Mouse (Mus musculus): ENCODE measurements around the gene Glod4.

The Glod4 gene

DNA sequence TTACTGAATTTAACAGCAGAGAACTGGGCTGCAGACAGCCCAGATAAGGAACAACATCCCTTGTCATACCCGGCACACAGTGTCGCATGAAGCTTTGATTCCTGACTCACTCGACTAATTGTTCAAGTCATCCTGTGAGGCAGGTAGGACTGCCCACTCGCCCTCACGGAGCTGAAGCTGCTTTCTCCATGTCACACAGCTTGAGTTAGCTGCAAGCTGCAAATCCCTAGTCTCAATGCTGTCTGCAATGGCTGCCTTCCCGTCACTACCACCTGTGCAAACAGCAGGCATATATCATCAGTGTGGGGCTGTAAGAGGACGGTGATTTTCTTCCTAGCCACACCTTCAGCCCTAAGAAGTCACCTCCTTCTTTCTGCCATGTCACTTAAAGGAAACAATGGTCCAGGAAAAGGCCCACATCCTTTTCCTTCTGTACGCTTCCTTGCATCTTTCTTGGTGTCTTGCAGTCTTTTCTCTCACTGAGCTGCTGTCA, 46.5 kb downstream of the Glod4 start:
- no peak for DNase-seq

DNA sequence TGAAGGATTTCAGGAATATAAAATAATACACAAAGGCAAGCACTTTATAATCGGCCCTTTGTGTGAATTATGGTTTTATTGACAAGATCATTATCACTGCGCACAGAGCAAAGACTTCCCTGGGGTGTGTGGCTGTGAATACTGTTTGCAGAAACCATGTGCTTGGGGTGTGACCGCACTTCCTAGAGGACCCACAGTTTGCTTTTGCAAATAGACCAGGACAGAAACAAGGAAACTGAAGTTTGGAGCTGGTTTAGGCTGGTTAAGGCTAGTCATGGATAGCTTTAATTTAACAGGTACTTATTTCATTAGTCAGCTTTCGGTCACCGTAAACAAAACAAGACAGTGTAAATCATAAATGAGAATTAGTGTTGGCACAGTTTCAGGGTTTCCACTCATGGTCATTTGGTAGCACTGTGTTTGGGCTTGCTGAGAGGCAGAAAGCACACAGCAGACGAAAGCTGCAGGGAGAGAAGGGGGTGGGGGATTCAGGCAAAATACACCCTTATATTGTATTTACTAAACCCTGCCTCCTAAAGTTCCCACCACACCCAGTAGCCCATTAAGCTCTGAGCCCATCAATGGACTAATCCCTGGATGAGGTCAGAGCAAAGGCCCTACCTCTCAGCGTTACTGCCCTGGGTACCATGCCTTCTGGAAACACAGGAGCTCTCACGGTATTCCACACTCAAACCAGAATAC, 47.1 kb downstream of the Glod4 start:
- DNase-seq, result no peak

DNA sequence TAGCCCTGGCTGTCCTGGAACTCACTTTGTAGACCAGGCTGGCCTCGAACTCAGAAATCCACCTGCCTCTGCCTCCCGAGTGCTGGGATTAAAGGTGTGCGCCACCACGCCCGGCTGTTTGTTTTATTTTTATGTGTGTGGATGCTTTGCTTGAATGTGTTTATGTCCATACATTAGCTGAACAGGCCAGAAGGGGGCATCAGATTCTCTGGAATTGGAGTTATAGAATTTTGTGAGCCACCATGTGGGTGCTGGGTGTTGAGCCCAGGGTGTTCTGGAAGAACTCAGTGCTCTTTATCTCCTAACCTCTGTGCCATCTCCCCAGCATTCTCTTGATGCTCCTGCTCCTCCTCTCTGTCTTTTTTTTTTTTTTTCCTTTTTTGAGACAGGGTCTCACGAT, 56.6 kb downstream of the Glod4 start:
- no peak for DNase-seq

DNA sequence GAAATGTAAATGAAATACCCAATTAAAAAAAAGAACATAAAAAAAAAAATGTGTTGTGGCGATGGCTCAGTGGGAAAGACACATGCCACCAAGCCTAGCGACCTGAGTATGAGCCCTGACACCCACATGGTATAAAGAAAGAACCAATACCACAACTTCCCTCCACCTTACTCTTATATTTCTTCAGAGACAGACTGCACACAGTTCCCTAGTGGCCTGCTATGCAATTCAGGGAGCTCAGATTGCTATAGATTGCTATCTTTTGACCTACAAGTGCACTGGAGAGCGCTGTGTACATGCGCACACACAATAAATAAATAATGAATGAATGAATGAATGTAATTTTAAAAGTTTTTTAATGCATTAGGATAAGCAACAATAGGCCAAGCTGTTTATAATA, 59.8 kb downstream of the Glod4 start:
- DNase-seq, result no peak

DNA sequence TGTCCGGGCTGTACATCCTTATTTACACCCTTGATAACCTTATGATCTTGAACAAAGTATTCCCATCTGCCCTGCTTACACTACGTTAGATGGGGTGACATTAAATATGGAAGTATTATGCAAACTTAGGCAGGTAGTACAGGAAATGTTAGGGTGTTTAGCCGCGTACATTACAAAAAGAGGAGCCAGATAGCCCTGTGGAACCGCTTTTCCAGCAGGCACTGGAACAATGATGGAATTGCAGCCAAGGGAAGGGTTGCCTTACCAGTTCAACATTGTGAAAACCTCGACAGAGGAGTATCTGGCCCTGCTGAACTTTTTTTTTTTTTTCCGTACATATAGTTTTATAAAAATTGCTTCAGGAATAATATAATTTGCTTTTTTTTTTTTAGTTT, 63.4 kb downstream of the Glod4 start:
- DNase-seq, result no peak

DNA sequence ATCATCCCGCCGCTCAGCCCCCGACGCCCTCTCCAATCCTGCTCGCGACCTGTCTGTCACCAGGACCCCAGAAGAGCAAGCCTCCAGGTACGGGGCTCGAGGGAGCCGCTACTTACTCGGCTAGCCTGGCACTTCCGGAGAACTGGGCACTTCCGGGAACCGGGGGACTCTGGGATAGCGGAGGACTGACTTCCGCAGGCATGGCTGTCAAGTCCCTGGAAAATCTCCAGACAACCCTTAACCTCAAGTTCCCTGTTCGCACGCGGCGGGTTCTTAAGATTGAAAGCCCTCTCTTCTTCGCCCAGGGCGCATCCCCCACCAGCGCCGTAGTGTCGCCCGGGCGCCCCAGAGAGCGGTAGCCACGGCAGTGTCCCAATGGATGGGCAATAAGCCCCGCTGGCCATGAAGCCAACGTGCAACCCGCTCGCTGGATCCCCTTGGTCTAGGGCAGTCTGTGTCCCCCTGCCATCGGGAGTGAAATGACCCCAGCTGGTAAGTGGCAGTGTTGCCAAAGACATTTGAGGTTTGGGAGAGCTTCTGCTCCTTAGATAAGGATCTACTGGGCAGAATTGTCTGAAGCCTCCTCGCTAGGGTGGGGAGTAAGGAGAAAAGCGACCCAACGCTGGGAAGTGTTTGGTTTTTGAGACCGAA, 63.9 kb downstream of the Glod4 start, which contains the start of the genes Vps53 and Fam57a:
Vps53 (minus strand) TSS at position 153 of the 651 bp plus-strand sequence.
Fam57a (plus strand) TSS at position 177 of the 651 bp plus-strand sequence.
- peak; percentile 90 for DNase-seq

DNA sequence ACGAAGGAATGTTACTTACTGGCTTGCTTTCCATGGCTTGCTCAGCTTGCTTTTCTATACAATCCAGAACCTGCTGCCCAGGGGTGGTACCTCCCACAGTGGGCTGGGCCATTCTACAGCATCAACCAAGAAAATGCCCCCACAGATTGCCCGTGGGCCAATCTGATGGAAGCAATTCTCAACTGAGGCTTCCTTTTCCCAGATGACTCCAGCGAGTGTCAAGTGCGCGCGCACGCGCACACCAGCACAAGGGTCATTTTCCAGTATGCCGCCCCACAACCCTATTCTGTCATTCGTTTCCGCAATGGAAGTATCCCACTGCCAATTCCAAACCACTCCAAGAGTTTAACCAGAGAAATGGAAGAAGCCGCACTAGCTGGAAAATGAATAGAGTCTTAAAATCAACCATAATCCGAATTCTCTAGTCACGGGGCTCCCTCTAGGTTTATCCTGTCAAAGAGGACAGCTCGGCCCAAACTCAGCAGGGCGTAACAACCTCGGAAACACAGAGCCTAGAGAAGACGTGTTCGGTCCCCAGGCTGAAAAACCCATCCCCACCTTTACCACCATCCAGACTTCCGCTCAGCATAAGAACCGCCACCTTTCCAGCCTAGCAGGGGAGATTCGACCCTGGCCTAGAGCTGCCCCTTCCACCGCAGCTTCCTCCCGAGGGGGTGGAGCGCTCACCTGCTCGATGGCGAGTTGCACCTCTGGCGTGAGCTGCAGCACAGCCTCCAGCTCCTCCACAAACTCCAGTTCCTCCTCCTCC, 64.6 kb downstream of the Glod4 start:
- DNase-seq, result peak; percentile 47 to 57

DNA sequence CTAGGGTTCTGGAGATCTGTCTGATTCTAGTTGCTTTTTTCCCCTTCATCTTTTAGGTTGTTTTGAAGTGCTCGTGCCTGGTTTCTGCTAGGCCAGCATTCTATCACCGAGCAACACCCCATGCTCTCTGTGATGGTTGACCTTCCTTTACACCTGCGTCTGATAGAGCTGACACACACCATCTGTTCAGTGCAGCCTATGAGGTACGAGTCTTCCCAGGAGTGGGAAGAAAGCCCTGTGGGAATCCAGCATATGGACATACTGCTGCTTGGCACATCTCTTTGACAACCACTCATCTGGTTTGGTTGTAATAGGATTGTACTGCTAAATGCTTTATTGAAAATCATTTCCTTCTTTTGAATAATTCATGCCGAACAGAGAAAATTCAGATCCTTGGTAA, 73.3 kb downstream of the Glod4 start:
- DNase-seq, result no peak

DNA sequence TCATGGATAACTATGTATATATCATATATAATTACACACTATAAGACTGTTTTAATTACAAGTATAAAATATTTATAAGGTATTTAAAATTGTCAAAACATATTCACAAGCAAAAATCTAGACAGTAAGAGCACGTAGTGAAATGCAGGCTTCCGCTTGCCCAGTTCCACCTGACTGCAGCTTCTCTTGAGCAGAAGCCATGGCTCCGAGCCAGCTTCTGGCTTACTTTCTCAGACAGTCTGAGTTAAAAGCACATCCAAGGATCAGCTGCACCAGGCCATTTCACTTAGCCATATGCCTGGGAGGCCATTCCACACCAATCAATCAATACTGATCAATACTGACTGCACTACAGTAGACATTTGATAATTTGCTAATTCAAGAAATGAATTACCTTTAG, 74.5 kb downstream of the Glod4 start:
- DNase-seq, result no peak

DNA sequence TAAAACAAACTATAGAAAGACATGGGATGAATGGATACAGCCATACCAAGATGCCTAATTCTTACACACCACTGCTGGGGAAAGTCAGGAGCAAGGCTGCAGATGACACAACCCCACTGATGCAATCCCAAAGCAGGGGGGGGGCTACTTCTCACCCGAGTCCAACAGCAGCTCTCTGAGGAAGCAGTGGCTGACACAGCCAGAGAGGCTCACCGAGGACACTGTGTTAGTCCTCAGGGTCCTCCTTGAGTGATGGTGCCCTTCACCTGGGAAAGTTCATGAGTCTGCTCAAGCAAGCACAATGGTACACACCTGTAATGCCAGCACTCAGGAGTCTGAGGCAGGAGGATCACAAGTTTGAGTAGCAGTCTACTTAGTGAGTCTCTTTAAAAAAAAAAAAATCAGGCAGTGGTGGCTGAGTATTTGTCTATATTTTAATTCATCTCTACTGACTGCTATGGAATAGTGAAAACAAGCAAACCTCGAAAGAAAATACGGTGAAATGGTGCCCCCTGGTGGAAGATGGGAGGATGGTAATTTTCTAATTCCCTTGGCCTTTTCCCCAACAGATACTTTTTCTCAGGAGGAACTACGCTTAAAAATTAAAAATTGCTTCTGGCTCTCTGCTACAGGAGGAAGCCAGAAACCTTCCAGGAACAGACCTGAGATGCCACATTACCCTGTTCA, 76.3 kb downstream of the Glod4 start:
- peak; percentile 60 to 83 for DNase-seq

DNA sequence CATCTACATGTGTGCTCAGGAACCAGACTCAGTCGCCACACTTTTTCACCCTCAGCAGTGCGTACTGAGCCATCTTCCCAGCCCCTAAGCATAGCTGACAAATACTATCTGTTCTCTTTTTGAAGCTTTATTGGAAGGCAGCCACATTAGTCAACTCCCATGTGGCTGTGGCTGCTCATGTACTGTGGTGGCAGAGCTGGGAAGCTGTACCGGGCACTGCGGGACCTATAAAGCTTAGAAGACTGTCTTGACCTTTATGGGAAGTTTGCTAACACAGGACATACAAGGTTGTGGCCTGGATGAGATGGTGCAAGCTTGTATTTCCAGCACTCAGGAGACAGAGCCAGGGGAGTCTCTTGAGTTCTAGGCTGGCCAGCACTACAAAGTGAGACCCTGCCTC, 76.9 kb downstream of the Glod4 start:
- no peak for DNase-seq

DNA sequence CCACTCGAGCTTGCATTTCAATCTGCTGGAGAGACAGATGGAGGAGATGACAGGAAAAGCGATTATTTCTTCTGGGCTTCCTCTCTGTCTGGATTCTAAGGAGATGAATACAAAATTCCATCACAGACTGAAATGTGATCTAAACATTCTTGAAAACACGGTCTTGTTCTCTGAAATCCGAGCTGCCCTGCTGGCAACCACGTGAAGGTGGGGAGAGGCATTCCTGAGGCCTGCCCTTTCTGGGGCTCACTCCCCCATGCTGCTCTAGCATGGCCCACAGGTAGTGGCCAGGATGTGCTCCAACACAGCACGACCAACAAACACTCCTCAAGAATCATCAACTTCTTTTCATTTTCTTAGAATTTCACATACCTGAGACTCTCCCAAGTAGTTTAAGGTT, 83.3 kb downstream of the Glod4 start:
- DNase-seq, result peak in 1 of 2 experiments; percentile 43

DNA sequence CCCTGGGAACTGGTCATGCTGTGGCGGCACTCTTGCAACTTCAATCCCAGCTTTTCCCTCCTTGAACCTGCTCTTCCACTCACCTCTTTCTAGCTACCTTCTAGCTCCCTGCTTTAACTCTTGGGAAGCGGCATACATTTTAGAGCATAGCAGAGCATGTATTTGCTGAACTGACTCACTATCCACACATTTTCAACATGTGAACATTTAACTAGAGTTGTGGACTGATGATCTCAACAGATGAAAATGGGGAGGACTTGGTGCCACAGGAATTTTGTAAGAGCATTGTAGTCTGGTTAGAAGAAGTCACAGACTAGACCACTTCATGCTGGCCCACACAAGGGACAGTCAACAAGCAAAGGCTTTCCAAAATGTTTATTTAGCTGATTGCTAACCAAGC, 85.2 kb downstream of the Glod4 start:
- peak in 1 of 2 experiments; percentile 14 for DNase-seq

DNA sequence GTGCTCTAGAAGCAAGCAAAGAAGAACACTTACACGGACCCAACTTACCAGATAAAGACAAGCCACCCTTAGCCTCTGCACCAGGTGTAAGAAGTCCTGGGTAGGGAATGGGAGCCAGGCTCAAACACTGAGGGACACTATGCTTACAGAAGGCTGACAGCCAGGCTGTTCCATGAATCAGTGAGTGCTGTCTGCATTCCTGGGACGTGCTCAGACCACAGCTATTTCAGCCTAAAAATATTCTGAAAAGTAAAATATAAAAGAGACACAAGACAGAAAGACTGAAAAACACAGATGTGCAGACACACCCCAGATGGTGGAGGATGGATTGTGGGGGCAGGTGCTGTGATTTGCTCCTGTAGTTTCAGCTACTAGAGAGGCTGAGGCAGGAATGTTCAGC, 88.7 kb downstream of the Glod4 start:
- DNase-seq, result no peak

DNA sequence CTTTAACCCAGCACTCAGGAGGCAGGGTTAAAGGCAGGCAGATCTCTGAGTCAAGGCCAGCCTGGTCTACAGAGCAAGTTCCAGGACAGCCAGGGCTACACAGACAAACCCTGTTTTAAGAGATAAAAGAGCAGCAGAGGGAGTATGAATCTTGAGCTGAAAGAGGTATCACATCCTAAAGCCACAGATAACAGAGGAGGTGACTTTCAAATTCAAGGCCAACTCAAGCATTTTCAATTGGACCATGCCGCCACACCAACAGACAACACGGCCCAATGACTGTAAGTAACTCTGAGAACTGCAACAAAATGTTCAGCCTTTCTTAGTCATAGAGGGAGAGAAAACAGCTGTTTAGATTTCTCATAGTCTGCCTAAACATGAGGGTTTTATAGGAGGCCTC, 89.3 kb downstream of the Glod4 start:
- no peak for DNase-seq

DNA sequence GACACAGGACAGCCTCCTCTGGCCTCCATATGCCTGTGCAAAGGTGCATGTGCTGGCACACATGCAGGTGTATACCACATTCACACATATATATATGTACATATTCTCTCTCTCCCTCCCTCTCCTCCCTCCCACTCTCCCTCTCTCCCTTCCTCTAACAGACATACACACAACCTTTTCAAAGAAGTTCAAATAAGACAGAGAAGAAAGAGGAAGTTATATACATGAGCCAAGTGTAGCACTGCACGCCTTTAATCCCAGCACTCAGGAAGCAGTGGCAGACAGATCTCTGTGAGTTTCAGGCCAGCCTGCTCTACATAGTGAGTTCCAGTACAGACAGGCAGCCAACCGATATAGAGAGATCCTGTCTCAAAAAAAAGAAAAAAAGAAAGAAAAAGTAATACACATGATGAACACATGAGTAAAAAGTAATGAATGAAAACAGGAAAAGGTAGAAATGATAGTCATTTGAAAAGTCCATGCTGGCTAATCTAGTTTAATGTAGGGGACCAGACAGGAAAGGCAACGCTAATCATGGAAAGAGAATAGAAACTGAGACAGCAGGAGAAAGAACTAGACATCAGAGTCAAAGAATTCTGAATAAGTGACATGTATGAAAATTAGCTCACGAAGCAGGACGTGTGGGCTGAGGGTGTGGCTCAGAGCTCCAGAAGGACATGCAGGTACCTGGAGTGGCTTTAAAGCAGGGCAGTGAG, 90.1 kb downstream of the Glod4 start:
- no peak for DNase-seq

DNA sequence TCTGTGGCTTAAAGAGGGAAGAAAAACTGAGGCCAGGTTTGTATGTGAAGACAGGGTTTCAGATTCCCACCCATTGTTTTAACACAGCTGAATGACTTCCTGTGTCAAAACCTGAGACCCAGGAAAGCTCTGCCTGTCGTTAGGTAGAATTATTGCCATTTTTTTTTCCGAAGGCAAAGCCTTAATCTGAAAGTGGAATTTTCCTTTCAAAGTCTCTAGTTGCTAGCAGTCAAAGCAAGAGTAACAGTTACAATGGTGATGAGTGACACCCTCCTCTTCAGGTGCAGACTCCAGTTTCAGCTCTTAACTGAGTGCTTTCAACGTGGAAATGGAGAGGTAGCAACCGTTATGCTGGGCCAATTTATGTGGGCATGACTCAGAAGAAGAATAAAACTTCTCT, 92.5 kb downstream of the Glod4 start:
- no peak for DNase-seq

DNA sequence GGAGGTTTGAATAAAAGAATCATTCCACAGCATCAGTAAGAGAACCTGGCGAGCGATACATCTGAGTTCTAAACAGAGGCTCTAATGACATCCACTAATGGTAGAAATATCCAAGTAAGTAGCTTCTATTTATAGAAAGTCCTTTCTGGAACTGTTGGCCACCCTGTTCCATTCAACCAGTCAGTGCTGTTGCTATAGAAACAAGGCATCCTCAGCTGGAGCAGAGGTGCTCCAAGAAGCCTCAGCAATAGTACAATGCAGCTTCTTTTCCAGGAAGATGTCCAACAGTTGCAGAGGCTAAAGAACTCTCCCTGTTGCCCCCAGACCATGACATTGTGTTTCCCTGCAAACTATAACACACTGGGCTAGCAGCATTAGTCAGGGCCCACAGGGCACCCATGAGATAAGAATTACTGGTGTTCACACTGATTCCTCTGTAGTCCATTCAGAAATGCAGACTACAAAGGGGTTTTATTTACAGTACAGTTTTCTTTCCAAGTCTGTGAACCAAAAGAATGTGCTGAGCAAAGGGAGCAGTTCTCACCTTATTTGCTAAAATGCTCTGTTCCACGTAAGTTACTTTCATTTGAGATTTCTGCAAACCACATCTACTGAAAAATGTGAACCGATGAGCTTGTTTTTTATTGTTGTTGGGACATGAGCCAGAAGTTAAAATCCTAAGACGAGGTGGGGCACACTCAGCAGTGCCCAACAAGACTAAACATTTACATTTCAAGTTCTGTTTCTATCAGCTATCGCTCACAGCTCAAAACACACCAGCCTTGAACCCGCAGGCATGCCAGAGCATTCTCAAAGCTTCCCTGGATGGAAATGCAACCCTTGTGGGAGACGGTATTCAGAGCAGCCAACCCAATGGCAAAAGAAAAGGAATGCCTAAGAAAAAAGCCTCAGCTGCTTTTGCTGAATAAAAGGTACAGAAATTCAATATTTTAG, 95.2 kb downstream of the Glod4 start:
- DNase-seq, result peak; percentile 32 to 48

DNA sequence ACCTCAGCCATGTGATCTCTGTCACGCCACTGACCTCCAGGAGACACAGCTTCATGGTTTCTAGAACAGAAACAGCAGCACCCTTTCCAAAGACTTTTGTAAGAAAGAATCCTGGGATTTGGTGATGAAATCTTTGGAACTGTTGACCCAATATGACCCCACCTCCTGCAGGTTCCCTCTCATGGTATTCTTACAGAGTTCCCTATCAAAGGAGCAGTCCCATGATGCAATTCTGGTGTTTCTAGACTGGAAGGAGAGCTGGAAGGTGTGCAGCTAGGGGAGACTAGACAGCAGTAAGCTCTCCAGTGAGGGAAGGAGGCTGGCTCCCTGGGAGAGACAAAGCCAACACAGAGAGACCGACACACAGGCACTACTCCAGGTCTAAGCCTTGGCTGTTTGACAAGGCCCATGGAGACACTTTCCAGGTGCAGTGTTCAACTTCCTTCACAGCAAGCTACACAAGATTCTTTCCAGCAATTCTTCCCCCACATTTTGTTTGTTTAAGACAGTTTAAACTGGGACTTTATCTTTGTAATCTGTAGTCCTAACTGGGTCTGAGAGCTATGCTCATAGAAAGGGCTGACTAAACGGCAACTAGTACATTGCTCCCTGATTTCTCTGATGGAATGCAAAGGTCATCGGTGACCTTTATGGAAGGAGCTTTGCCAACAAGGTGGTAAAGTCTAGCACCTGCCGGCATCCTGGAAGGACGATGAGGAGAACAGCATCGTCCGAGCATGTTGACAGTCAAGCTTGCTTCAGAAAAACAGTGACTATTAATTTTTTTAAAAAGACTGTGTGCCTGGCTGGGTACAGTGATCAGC, 97.1 kb downstream of the Glod4 start:
- no peak for DNase-seq

DNA sequence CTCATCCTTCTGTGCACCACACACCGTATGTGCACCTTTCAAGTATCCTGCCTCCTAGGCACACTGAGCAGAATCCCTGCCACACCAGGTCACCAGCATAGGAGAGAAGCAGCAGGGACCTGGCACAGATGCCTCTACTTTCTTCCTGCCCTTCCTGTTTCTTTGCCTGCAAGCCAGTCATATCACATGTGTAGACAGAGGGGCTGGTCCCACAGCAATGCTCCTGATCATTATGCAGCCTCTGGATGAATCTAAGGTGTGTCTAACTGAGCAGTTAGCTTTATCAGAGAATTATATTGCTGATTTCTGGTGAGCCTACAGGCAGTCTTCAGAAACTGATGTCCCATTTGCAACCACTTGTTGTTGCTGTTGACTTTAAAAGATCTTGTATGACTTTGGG, 98.4 kb downstream of the Glod4 start:
- no peak for DNase-seq
